Mouse (Mus musculus) hindbrain, embryonic 14.5 days (tissue): Measurements from ENCODE around the gene Lcn12. TPM values are rescaled to one million over a fixed set of nuclear protein-coding genes. Genes with fewer than 3 reads are reported as not detected.

Source experiments
- ATAC-seq: fragments of 200-750 bp; cut with Nextera tagmentation; 2 replicates; pipeline ENCODE4 v1.8.0; 2017; ENCODE audit warnings: moderate number of reproducible peaks, mild to moderate bottlenecking, moderate TSS enrichment, moderate library complexity; ENCODE audit not compliant: low FRiP score
- DNase-seq: peaks from one replicate; pipeline ENCODE4 v3.0.0-alpha.2; 2015; ENCODE audit warnings: low spot score
- H3K27ac ChIP-seq: fragments of 300-500 bp; sonication (generic); 2 replicates; pipeline ENCODE4 v1.5.1; 2014; ENCODE audit warnings: mild to moderate bottlenecking, moderate library complexity
- H3K27me3 ChIP-seq: fragments of 300-500 bp; sonication (generic); 2 replicates; pipeline ENCODE4 v1.6.1; 2014; ENCODE audit warnings: mild to moderate bottlenecking, low read length, mixed read lengths; ENCODE audit not compliant: control insufficient read depth, insufficient read depth
- H3K36me3 ChIP-seq: fragments of 300-500 bp; sonication (generic); replicated peaks from 2 replicates; pipeline ENCODE4 v1.6.1; 2014; ENCODE audit not compliant: control insufficient read depth, insufficient read depth
- H3K4me1 ChIP-seq: fragments of 300-500 bp; sonication (generic); replicated peaks from 2 replicates; pipeline ENCODE4 v1.6.1; 2014; ENCODE audit warnings: antibody characterized with exemption, low read length, mixed read lengths; ENCODE audit not compliant: control insufficient read depth, insufficient read depth
- H3K4me2 ChIP-seq: fragments of 300-500 bp; sonication (generic); replicated peaks from 2 replicates; pipeline ENCODE4 v1.6.1; 2014; ENCODE audit warnings: mild to moderate bottlenecking, moderate library complexity
- H3K4me3 ChIP-seq: fragments of 300-500 bp; sonication (generic); replicated peaks from 2 replicates; pipeline ENCODE4 v1.5.1; 2014; ENCODE audit warnings: mild to moderate bottlenecking, low read length
- H3K9ac ChIP-seq: fragments of 300-500 bp; sonication (generic); 2 replicates; pipeline ENCODE4 v1.6.1; 2014
- H3K9me3 ChIP-seq: fragments of 300-500 bp; sonication (generic); 2 replicates; pipeline ENCODE4 v1.6.1; 2016; ENCODE audit warnings: low read length; ENCODE audit not compliant: control insufficient read depth
- WGBS: fragments of 180-500 bp; shearing (Covaris S2); extraction: QIAGEN DNeasy Blood & Tissue Kit; methylation state at CpG from one replicate; pipeline ENCODE4 v1.1.7; 2014; 5-methylcytosine and 5-hydroxymethylcytosine counted together
- polyA plus RNA-seq: library from polyadenylated mRNA; unstranded; fragments of >200 nt; fragmentation: Nextera tagmentation; extraction: Ambion mirVana; gene quantifications from 2 replicates; pipeline ENCODE4 v1.2.1, GENCODE M21; 2014

Lcn12 gene
- polyA plus RNA-seq, 1 experiment from 2014 or later: not detected

- WGBS: 100% methylated on average over 1 of the region's 1 CpGs
- Histone ChIP-seq H3K4me2 (no peak overlapping the region), H3K9ac (no peak overlapping the region), H3K36me3 (no peaks in the 10 kb centered on the region), H3K27me3 (no peaks in the 10 kb centered on the region), H3K27ac (no peak overlapping the region), H3K4me3 (no peak overlapping the region), H3K4me1 (no peaks in the 10 kb centered on the region), H3K9me3 (no peaks in the 10 kb centered on the region)
- ATAC-seq (no peak), DNase-seq (no peak)
These were observed 13.2 kb downstream of the Lcn12 start for GRCm38 (mm10) chr2:25480541-25480940.

- Histone ChIP-seq H3K9ac (no peak overlapping the region), H3K9me3 (no peaks in the 10 kb centered on the region), H3K27ac (no peak overlapping the region), H3K4me3 (no peak overlapping the region), H3K36me3 (no peaks in the 10 kb centered on the region), H3K27me3 (no peaks in the 10 kb centered on the region), H3K4me2 (no peak overlapping the region), H3K4me1 (no peaks in the 10 kb centered on the region)
- no peak for DNase-seq
- ATAC-seq: no peak
- 76% methylated on average over 10 of the region's 10 CpGs for WGBS
These were observed 14.0 kb downstream of the Lcn12 start for GRCm38 (mm10) chr2:25479551-25480311.

- Histone ChIP-seq H3K27me3 (no peaks in the 10 kb centered on the region), H3K4me2 (no peak overlapping the region), H3K27ac (no peak overlapping the region), H3K4me3 (no peak overlapping the region), H3K4me1 (no peaks in the 10 kb centered on the region), H3K9me3 (no peaks in the 10 kb centered on the region), H3K9ac (no peak overlapping the region), H3K36me3 (no peaks in the 10 kb centered on the region)
- WGBS: 96% methylated on average over 3 of the region's 3 CpGs
- DNase-seq: no peak
- ATAC-seq: no peak
These were observed 15.6 kb downstream of the Lcn12 start for GRCm38 (mm10) chr2:25477967-25478675.

DNA sequence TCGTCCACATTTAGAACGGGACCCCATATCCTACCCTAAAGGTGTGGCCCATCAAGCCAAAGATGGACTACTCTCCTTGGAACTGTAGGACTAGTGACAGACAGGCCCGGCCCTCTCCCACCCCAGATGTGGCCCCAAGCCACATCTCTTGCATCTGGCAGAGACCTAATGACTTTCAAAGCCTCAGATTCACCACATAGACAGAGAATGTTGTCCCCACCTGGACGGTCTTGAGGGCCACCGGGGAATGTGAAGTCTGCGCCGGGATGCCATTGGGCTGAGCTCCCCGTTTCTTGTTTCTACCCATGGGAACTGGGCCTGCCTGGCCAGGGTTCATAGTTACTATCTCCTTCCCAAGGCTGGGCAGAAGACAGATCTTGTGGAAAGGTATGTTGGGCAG is 16.2 kb downstream of the Lcn12 start:
- H3K9me3 ChIP-seq: no peaks in the 10 kb centered on the region
- no peaks in the 10 kb centered on the region for H3K36me3 ChIP-seq
- no peaks in the 10 kb centered on the region for H3K4me1 ChIP-seq
- no peaks in the 10 kb centered on the region for H3K27me3 ChIP-seq
- H3K9ac ChIP-seq: no peak overlapping the region
- no peak overlapping the region for H3K27ac ChIP-seq
- DNase-seq: no peak
- 91% methylated on average over 8 of the region's 8 CpGs for WGBS
- H3K4me3 ChIP-seq: no peak overlapping the region
- no peak for ATAC-seq
- H3K4me2 ChIP-seq: no peak overlapping the region

DNA sequence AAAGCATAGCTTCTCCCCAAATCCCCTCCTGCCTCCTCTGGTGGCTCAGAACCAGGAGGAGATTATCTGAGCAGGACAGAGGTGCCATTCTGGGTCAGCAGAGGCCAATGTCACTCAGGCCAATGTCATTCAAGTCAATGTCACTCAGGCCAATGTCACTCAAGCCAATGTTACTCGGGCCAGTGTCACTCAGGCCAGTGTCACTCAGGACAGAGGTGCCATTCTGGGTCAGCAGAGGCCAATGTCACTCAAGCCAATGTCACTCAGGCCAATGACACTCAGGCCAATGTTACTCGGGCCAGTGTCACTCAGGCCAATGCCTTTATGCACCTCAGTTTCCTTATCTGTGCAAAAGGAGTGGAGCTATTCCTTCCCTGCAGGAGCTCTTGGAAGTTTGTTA is 21.2 kb downstream of the Lcn12 start:
- WGBS: 89% methylated on average over 2 of the region's 2 CpGs
- ATAC-seq: no peak

GRCm38 (mm10) chr2:25469969-25470368 is 23.7 kb downstream of the Lcn12 start, which contains the start of gene Ptgds:
Gene Ptgds (minus strand): TSS chr2:25470046.
- ATAC-seq (no peak), DNase-seq (no peak)
- Histone ChIP-seq H3K4me2 (no peak within 1 kb of the TSS), H3K4me3 (no peak within 1 kb of the TSS), H3K4me1 (peaks cover 5% of the 10 kb centered on the region; the same call in 1 of the 2 replicates), H3K36me3 (no peaks in the 10 kb centered on the region), H3K9me3 (no peaks in the 10 kb centered on the region), H3K27me3 (no peaks in the 10 kb centered on the region), H3K9ac (no peak within 1 kb of the TSS), H3K27ac (peak within 1 kb of the TSS; percentile 59)
- 65% methylated on average over 6 of the region's 6 CpGs for WGBS

More for the DNA sequence above, 21.2 kb downstream of the Lcn12 start:
- Histone ChIP-seq H3K36me3 (no peaks in the 10 kb centered on the region), H3K4me3 (no peak overlapping the region), H3K9me3 (no peaks in the 10 kb centered on the region), H3K4me2 (no peak overlapping the region), H3K27ac (no peak overlapping the region), H3K9ac (no peak overlapping the region), H3K27me3 (no peaks in the 10 kb centered on the region), H3K4me1 (peaks cover 5% of the 10 kb centered on the region; the same call in 1 of the 2 replicates)
- DNase-seq: no peak

DNA sequence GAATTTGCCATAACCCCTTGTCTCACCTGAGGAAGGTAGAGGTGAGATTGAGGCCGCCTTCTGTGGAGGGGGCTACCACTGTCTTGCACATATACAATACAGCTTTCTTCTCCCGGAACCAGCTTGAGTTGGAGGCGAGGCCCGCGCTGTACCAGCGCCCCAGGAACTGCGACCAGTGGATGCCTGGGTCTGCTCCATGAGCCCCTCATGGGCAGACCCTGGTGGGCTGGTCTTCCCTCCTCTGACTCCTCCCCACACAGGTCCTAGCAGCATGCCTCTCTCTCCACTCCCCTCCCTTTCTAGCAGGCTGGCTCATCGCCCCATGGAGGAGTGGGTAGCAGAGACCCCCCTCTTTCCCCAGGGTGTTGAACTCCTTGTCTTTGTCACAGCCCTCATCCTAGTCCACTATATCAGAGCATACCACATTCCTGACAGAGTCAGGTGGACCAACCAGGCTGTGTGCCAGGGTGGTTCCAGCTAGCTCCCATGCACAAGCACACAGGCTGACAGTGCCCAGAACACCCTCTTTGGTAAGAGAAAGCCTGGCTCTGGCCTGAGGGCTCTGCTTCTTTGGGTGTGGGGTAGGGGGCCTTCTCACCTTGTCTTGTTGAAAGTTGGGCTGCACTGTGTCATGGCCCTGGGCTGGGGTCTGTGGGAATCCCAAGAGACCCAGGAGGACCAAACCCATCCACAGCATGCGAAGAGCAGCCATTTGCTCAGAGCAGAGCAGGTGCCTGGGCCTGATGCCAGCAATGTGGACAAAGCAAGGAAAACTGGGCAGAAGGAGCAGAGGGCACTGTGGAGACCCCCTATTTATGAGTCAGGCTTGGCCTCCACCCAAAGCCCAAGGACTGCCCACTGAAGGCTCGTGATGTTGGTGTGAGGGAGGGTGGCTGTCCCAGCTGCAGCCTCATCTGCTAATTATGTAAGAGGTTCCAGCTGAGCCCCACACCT is 24.5 kb downstream of the Lcn12 start:
- no peaks in the 10 kb centered on the region for H3K9me3 ChIP-seq
- no peak overlapping the region for H3K4me2 ChIP-seq
- no peaks in the 10 kb centered on the region for H3K27me3 ChIP-seq
- 67% methylated on average over 10 of the region's 10 CpGs for WGBS
- ATAC-seq: peak; percentile 63; the same call in 1 of the 2 replicates
- H3K36me3 ChIP-seq: no peaks in the 10 kb centered on the region
- peak overlapping the region; percentile 59 for H3K27ac ChIP-seq
- no peak overlapping the region for H3K4me3 ChIP-seq
- peak; percentile 68 for DNase-seq
- peaks cover 5% of the 10 kb centered on the region; the same call in 1 of the 2 replicates for H3K4me1 ChIP-seq
- no peak overlapping the region for H3K9ac ChIP-seq

GRCm38 (mm10) chr2:25467606-25468303 is 26.0 kb downstream of the Lcn12 start:
- Histone ChIP-seq H3K4me3 (no peak overlapping the region), H3K4me1 (peaks cover 5% of the 10 kb centered on the region; the same call in 1 of the 2 replicates), H3K36me3 (no peaks in the 10 kb centered on the region), H3K4me2 (no peak overlapping the region), H3K9me3 (no peaks in the 10 kb centered on the region), H3K27me3 (no peaks in the 10 kb centered on the region), H3K9ac (no peak overlapping the region), H3K27ac (no peak overlapping the region)
- DNase-seq: no peak
- ATAC-seq: no peak
- WGBS: 77% methylated on average over 14 of the region's 14 CpGs
